Mouse (Mus musculus): ENCODE results near the gene Gm5142.

DNA sequence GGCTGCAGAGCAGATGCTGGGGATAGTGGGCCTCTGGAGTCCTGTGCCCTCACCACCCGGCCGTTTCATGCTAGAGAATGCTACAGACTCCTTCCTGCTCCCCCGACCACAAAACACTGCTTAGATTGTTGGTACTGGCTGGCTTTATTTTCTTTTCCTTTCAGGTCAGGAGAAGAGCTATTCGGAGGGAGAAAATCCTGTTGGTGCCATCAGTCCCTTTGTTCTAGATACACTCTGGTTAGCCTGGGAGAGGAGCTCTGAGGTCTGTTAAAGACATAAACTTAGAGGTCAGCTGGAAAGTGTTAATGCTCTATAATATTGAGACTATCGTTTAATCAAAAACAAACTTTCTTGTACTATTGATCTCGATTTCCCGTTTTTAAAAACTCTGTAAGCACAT, 26.9 kb upstream of the Gm5142 start:
- TF ChIP-seq POLR2A (IDR thresholded peaks at IDR 0.05; ENCODE audit: borderline replicate concordance, insufficient read depth, low read length) (no peak), CTCF (IDR thresholded peaks at IDR 0.05; ENCODE audit: borderline replicate concordance, insufficient read depth, low read depth, low read length) (no peak)
